Mouse (Mus musculus) yolk sac, embryonic 10.5 days (tissue): ENCODE measurements around the gene C1rl.
A peak's percentile ranks its signal among the peaks of the same experiment; 100 is the strongest.
"Not testable (repeated sequence)": the region's sequence is repeated elsewhere in the genome, so short reads cannot be mapped to it uniquely, and the experiment has no call there.

ENCODE experiments used
- DNase-seq: peaks from one replicate; pipeline ENCODE4 v3.0.0-alpha.2; 2017; ENCODE audit warnings: low spot score

Gene C1rl

DNA sequence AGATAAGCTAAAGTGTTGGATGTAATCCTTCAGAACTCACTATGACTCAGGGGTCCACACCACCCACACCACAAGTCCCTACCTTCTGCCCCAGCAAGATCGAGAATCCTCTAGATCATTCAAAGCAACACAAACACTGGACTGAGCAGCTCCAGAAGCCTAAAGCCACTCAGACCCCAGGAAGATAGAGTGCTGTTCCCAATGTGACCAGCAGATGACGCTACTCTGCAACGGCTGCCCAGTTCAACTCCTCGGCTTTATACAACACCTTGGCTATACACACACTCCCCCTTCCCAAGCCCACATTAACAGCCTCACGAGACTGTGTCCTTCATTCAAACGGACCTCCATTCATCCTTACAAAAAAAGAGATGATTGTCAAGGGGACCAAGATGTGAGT lies 20.1 kb upstream of the C1rl start:
- DNase-seq: no peak

DNA sequence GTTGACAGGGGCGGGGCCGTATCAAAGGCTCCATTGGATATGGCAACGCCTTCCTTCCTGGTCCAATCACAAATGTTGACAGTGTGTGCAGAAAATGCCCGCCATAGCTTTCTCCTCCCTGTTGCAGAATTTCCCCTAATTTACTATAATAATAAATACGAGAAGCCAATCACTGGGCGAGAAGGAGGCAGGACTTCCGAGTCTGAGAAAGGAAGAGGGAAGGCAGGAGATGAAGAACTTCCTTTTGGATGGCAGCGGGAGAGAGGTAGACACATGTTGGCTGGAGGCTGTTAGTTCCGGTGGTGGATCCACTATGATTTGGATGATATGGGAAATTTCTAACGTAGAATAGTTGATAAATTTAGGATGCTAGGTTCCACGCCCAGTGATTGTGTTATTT lies 18.3 kb upstream of the C1rl start:
- peak; percentile 72 for DNase-seq

GRCm38 (mm10) chr6:124475335-124476075 lies 17.4 kb upstream of the C1rl start:
- DNase-seq: not testable (repeated sequence)

DNA sequence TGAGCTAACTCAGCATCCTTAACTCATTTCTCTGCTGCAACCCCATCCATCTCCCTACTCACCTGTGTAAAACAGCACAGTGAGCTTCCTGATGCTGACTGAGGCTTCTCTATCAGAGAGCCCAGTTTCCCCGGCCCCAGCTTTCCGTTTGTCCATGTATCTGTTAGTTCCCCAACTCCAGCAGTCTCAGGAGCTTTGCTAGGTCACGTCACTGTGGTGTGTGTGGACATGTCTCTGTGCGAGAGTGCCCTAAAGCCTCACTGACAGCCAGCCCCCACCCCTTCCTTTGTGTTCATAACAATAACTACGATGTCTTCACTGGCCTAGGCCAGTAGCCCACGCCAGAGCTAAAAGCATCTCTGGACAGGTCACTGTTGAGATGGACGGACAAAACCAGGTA lies 16.7 kb upstream of the C1rl start:
- DNase-seq: no peak

- no peak for DNase-seq
These were observed 16.1 kb upstream of the C1rl start for GRCm38 (mm10) chr6:124476796-124477195.

DNA sequence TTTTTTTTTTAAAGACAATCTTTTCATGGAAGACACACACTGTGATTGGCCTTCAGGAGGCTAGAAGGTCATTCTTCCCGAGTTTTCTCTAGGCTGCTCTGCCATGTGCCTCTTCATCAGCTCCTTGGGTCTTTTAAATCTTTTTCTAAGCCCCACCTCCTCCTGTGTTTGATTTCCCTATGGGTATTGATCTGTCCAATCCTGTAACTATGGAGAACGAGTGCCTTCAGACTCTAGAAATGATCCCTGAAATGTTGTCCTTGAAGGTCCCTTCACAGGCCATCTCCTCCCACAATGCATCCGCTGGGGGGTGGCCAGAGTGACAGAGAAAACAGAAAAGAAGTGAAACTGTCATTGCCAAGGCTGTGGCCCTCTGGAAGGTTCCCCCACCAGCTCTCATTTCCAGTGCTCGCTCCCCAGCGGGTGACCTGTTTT lies 15.7 kb upstream of the C1rl start:
- no peak for DNase-seq

- DNase-seq: peak; percentile 88
These were observed 14.8 kb upstream of the C1rl start for GRCm38 (mm10) chr6:124477922-124478651.

DNA sequence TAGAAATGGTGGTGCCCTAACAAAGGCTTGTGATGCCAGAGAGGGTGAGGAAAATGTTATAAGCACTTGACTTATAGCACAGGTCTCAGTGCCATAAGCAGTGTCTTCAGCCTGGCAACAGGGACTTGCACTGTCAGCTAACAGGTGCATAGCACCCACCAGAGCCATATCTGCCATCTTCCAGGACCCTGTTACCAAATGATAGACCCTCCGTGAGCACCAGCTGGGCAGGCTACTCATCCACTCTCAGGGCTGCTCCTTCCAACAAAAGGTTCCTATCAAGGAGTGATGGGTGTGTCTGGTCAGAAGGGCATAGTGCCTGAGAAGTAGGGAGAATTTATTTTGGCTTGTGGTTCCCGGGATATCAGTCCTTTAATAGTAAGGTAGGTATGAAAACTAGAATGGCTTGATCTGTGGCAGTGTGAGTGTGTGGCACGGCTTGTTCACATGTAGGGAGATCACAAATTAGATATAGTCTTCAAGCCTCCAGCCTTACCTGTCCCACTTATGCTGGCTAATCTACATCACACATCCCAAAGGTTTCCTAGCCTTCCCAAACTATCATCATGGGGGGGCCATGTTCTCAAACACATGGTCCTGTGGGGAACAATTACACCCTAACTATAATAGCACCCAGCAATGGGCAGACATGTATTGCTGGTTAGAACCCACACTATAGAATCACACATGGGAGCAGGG lies 13.9 kb upstream of the C1rl start:
- peak; percentile 44 for DNase-seq

DNA sequence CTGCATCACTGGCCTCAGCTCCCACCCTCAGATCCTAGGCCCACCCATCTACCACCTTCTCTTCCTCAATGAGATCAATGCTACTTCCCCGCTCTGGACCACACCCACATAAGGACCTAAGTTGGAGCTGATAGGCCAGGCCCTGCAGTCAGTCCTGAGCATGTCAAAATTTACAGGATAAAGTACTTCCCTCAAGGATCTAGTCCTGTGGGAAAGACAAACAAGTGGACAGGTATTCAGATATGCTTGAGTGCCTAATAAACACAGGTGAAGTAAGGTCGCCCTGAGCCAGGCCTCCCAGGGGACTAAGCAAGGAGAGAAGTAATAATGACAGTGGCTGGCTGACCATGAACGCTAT lies 13.4 kb upstream of the C1rl start:
- no peak for DNase-seq

GRCm38 (mm10) chr6:124480295-124480694 lies 12.6 kb upstream of the C1rl start:
- DNase-seq: no peak

DNA sequence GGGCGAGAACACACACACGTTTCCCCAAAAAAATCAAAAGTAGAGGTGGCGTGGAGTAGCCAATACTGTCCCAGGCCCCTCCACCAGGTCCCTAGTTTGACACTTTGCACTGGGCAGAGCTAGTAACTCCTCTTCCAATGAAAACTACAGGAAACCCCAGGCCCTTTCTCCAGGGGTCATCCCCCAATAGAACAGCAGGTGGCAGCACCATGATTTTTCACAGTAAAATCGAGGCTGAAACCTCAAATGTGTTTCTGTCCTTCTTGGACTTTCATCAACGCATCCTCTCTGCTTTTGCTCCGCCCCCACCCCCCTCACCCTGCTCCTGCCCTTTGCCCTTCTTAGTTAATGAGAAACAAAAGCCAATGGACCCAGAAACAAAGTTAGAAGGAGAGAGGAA lies 11.3 kb upstream of the C1rl start:
- DNase-seq: peak; percentile 92

- not testable (repeated sequence) for DNase-seq
These were observed 9.1 kb upstream of the C1rl start for GRCm38 (mm10) chr6:124483831-124484230.

DNA sequence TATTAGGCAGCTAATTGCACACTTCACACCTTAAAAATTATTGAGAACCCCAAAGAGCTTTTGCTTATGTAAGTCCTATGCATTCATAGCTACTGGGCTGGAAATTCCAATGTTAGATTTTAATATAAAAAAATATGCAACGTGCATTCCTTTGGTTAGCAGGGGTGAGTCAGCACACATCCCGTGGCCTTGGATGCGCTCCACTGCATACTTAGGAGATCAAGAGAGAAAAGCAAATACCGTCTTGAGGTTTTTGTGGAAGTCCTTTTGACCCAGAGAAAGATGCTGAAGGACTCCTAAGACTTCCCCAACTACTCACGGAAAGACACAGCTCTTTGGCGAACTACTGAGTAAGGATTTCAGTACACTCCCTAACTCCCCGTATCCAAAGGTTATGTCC lies 8.1 kb upstream of the C1rl start:
- no peak for DNase-seq

GRCm38 (mm10) chr6:124485414-124486144 lies 7.3 kb upstream of the C1rl start:
- peak; percentile 84 for DNase-seq

DNA sequence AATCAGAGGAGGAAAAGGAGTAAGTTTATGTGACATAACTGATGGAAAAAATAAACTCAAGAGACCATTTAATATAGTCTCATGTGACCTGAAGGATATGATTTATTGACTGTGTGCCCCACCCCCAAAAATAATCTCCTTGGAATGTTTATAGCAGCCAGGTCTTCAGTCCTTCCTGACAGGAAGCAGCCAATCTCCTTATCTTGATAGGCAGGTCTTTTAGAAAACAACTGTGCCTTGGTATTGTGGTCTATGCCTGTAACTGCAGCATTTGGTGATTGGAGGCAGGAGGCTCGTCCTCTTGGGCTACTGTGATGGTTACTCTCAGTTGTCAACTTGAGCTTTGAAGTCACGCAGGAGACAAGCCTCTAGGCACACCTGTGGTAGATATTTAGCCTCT lies 5.4 kb upstream of the C1rl start:
- no peak for DNase-seq

DNA sequence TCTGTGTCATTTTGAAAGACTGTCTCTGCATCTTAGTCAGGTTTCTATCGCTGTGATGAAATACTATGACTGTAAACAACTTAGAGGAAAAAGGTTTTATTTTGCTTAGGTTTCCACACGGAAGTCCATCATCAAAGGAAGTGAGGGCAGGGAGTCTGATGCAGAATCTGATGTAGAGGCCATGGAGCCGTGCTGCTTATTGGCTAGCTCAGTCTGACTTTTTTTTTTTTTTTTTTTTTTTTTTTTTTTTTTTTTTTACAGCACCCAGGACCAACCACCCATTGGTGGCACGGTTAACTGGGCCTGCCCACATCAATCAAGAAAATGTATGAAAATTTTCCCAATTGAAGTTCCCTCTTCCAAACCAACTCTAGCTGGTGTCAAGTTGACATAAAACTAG lies 4.0 kb upstream of the C1rl start:
- DNase-seq: no peak

- no peak for DNase-seq
These were observed 1.5 kb upstream of the C1rl start for GRCm38 (mm10) chr6:124491427-124491826.

DNA sequence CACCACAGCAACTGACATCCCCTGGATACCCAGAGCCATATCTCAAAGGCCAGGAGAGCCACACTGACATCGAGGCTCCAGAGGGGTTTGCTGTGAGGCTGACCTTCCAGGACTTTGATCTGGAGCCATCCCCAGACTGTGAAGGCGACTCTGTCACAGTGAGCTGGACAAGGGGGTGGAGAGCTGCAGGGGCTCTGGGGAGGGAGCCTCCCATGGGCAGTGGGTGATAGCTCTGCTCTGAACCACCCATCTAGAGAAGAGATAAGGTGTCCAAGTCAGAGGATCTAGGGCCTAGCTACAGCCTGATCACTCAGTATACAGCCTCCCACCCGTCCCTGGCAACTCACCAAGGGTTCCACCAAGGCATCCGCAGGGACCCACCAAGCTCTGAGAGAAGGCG lies 973 bp downstream of the C1rl start:
- DNase-seq: peak; percentile 67

DNA sequence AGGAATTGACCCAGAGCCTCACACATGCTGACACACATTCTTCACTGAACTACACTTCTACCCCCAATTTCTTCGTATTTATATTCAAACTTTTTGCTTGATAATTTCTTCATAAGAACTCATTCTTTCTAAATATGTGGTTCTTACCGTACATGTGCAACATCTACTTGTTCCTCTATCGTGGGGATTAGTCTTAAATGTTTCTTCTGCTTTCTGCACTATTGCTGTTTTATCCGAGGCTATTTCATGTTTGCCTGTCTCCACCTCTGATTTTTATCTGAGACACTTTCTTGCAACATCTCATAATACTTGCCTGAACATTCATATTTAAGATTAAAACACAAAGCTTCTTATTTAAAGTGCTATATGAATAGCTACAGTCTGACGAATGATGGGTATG lies 3.1 kb downstream of the C1rl start:
- DNase-seq: no peak

GRCm38 (mm10) chr6:124499914-124500566 lies 7.1 kb downstream of the C1rl start:
- DNase-seq: peak; percentile 72

GRCm38 (mm10) chr6:124501473-124501872 lies 8.6 kb downstream of the C1rl start:
- no peak for DNase-seq

GRCm38 (mm10) chr6:124502021-124502420 lies 9.1 kb downstream of the C1rl start:
- no peak for DNase-seq
